Comparison of ENCODE assay signal across 8 mouse cellular contexts in genomic region chr6:70804632-70805031, GRCm38 (mm10). TPM values are rescaled to one million over a fixed set of nuclear protein-coding genes. Genes with fewer than 3 reads are reported as not detected.
DNase-seq lines count a peak whose midpoint lies in the region; ATAC-seq and TF ChIP-seq lines count a peak whose summit lies in the region.

No protein-coding gene starts in this region.

- H3K4me1 ChIP-seq in G1E (ENCODE audit: insufficient read depth, low read depth, low read length), result peaks cover 19% of the 10 kb centered on the region
- H3K4me1 ChIP-seq in heart, embryonic 16.5 days (ENCODE audit: control insufficient read depth, insufficient read depth, low read length), result peaks cover 3% of the 10 kb centered on the region; the same call in 1 of the 2 replicates
- H3K4me1 ChIP-seq in midbrain, embryonic 14.5 days (ENCODE audit: control insufficient read depth, insufficient read depth, low read length), result no peaks in the 10 kb centered on the region

- 20% methylated on average over 3 of the region's 3 CpGs for WGBS in heart, embryonic 16.5 days
- WGBS in midbrain, embryonic 14.5 days, result 20% methylated on average over 3 of the region's 3 CpGs

- no peaks in the 10 kb centered on the region for H3K9me3 ChIP-seq in G1E (replicated peaks)
- H3K9me3 ChIP-seq in heart, embryonic 16.5 days (replicated peaks; ENCODE audit: control insufficient read depth, low read length), result no peaks in the 10 kb centered on the region
- no peaks in the 10 kb centered on the region for H3K9me3 ChIP-seq in midbrain, embryonic 14.5 days (ENCODE audit: control insufficient read depth, low read length)

- ATAC-seq in G1E (ENCODE audit: extremely low read depth, insufficient number of reproducible peaks, low FRiP score, poor library complexity, severe bottlenecking), result peak; percentile 43; the same call in 1 of the 2 replicates
- ATAC-seq in heart, embryonic 16.5 days (replicated peaks; ENCODE audit: extremely low read depth, insufficient read depth, low FRiP score), result no peak
- ATAC-seq in midbrain, embryonic 14.5 days (ENCODE audit: low FRiP score, low TSS enrichment), result no peak

- no peak overlapping the region; the same call in 1 of the 2 replicates for H3K4me3 ChIP-seq in G1E (ENCODE audit: low read depth, low read length)
- H3K4me3 ChIP-seq in heart, embryonic 16.5 days (ENCODE audit: low read length), result no peak overlapping the region
- no peak overlapping the region for H3K4me3 ChIP-seq in midbrain, embryonic 14.5 days (replicated peaks; ENCODE audit: low read depth, low read length)

- peak; percentile 68 for TF ChIP-seq CTCF in G1E (IDR thresholded peaks at IDR 0.05; ENCODE audit: low read depth, low read length)

- H3K9ac ChIP-seq in heart, embryonic 16.5 days (ENCODE audit: low read length), result no peak overlapping the region
- H3K9ac ChIP-seq in midbrain, embryonic 14.5 days (replicated peaks; ENCODE audit: low read length), result no peak overlapping the region

- H3K36me3 ChIP-seq in G1E (replicated peaks), result no peaks in the 10 kb centered on the region
- H3K36me3 ChIP-seq in heart, embryonic 16.5 days (ENCODE audit: control insufficient read depth, insufficient read depth), result no peaks in the 10 kb centered on the region
- H3K36me3 ChIP-seq in midbrain, embryonic 14.5 days (ENCODE audit: control insufficient read depth, insufficient read depth, low read length), result no peaks in the 10 kb centered on the region

- H3K27ac ChIP-seq in heart, embryonic 16.5 days (ENCODE audit: low read length), result no peak overlapping the region
- H3K27ac ChIP-seq in midbrain, embryonic 14.5 days (replicated peaks; ENCODE audit: low read depth, low read length), result no peak overlapping the region

- H3K27me3 ChIP-seq in G1E (ENCODE audit: insufficient read depth, low read length), result peaks cover 14% of the 10 kb centered on the region
- no peaks in the 10 kb centered on the region for H3K27me3 ChIP-seq in heart, embryonic 16.5 days (ENCODE audit: control insufficient read depth, insufficient read depth, low read length)
- H3K27me3 ChIP-seq in midbrain, embryonic 14.5 days (ENCODE audit: control insufficient read depth, insufficient read depth, low read length), result no peaks in the 10 kb centered on the region

- H3K4me2 ChIP-seq in heart, embryonic 16.5 days (ENCODE audit: low read depth, low read length), result peak overlapping the region; percentile 51
- H3K4me2 ChIP-seq in midbrain, embryonic 14.5 days (ENCODE audit: low read length), result peak overlapping the region; percentile 29

- intact Hi-C loops in gastrocnemius, postnatal 36 days (cut with DNase I), result loop anchor here (10.0 kb wide), 1 partner anchor 320 kb away; no protein-coding TSS in a partner anchor

- DNase-seq in layer of hippocampus, adult 11-12 months (ENCODE audit: low spot score), result peak; percentile 46
- no peak for DNase-seq in layer of hippocampus, postnatal 25 days (ENCODE audit: extremely low spot score in 1 of 2, low spot score in 1 of 2)
- no peak for DNase-seq in G1E (ENCODE audit: low spot score)
- DNase-seq in embryo, embryonic 10 days (ENCODE audit: low spot score), result peak; percentile 81
- peak; percentile 53 to 57 for DNase-seq in kidney, postnatal 36 days
- DNase-seq in midbrain, embryonic 14.5 days, result peak; percentile 78
- DNase-seq in gastrocnemius, postnatal 36 days, result no peak

RNA-seq across cellular contexts. Expression of gene Rpia, which starts 12.6 kb away (rescaled TPM):
- 10 to 100 TPM in 1 of 2 experiments, 1 to 10 TPM in 1; 9.9 to 11.6 TPM for total RNA-seq in layer of hippocampus, postnatal 25 days (2021)
- total RNA-seq in G1E (2014; fragmentation: Nextera tagmentation) (28.2 and 41.5 TPM in 2 replicates), G1E (2017) (105 and 128 TPM in 2 replicates)
- 18.5 and 25.8 TPM in 2 replicates for polyA plus RNA-seq in G1E (2012)
- polyA plus RNA-seq in heart, embryonic 16.5 days (2015; fragmentation: Nextera tagmentation; extraction: Ambion mirVana), result 1.1 and 1.6 TPM in 2 replicates
- 3.2 and 4.5 TPM in 2 replicates for polyA plus RNA-seq in midbrain, embryonic 14.5 days (2014; fragmentation: Nextera tagmentation; extraction: Ambion mirVana)
- 10 to 100 TPM; 12.1 to 16.3 TPM for total RNA-seq in gastrocnemius, postnatal 36 days (2021)

RNA-seq across cellular contexts. Expression of gene Eif2ak3, which starts 39.7 kb away (rescaled TPM):
- total RNA-seq in layer of hippocampus, postnatal 25 days (2021), result 10 to 100 TPM; 21.6 to 22.3 TPM
- total RNA-seq in G1E (2014; fragmentation: Nextera tagmentation) (15.4 and 22.2 TPM in 2 replicates), G1E (2017) (11.7 and 12.0 TPM in 2 replicates)
- polyA plus RNA-seq in G1E (2012), result 1.8 and 1.9 TPM in 2 replicates
- polyA plus RNA-seq in heart, embryonic 16.5 days (2015; fragmentation: Nextera tagmentation; extraction: Ambion mirVana), result 6.3 and 6.5 TPM in 2 replicates
- 10.6 and 13.4 TPM in 2 replicates for polyA plus RNA-seq in midbrain, embryonic 14.5 days (2014; fragmentation: Nextera tagmentation; extraction: Ambion mirVana)
- total RNA-seq in gastrocnemius, postnatal 36 days (2021), result 1 to 10 TPM; 3.8 to 4.0 TPM

Comparison
In these comparisons a context has a peak if more than half of its experiments do, and no peak if none do; other contexts are left out.
1. DNase-seq: peak in layer of hippocampus, adult 11-12 months (single experiment), embryo, embryonic 10 days (single experiment), kidney, postnatal 36 days (2 of 2) and midbrain, embryonic 14.5 days (single experiment); none in layer of hippocampus, postnatal 25 days (0 of 2), G1E (single experiment) and gastrocnemius, postnatal 36 days (0 of 2).